Mouse (Mus musculus) embryonic fibroblast, embryonic 13.5 days (primary cell): ENCODE measurements around the gene Gatb.

Experiments
- CTCF ChIP-seq: IDR thresholded peaks from 2 replicates; pipeline ENCODE4 v1.5.1; 2011; ENCODE audit warnings: mild to moderate bottlenecking, control low read depth, low read length, moderate library complexity, borderline replicate concordance; ENCODE audit not compliant: insufficient read depth
- POLR2A ChIP-seq: IDR thresholded peaks from 2 replicates; pipeline ENCODE4 v1.6.1; 2011; ENCODE audit warnings: low read depth, mild to moderate bottlenecking, control low read depth, low read length, moderate library complexity

GRCm38 (mm10) chr3:85655538-85655937 is 81.6 kb downstream of the Gatb start:
- TF ChIP-seq POLR2A (no peak), CTCF (no peak)
